Mouse (Mus musculus) T-helper 2 cell (primary cell): ENCODE data around the gene Aff1.

Source experiments
- in situ Hi-C: fragments of 300-600 bp; cut with MboI, MseI; formaldehyde crosslinking; loops from one replicate; pipeline ENCODE4 v1.15.1; 2025; ENCODE audit warnings: high pct_unique_total_duplicates

The Aff1 gene

DNA sequence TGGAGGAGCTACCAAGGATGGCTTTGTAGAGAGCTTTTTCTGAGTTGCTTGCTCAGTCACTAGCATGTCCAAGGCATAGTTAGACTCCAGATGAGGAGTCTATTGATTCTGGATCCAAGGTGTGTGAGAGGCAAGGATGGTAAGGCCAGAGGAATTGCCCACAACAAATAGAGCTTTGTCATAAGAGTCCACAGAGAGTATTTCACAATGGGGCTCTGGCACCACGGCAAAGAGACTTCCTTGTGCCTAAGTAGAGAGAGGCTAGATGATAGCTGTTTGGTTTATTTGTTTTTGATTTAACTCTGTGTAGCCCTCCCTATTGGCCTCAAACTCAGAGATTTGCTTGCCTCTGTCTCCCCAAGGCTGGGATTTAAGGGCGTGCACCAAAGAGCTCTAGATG lies 54.9 kb downstream of the Aff1 start:
- in situ Hi-C loops, result no loop called here

DNA sequence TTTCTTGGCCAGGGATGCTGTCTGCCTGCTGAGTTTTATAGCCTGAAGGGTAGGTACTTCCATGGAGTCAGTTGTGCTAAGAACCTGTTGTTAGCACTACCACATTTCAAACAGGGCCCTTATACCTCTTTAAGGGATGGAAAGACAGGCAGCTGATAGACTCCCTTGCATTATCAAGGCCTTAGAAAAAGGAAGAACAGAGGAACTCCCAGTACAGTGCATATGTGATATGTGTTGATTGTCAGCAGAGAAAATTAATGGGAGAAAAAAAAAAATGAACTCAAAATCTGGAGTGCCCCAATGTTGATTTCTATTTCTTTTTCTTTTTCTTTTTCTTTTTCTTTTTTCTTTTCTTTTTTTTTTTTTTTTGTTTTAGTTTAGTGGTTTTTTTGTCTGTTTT lies 56.2 kb downstream of the Aff1 start:
- in situ Hi-C loops, result no loop called here

DNA sequence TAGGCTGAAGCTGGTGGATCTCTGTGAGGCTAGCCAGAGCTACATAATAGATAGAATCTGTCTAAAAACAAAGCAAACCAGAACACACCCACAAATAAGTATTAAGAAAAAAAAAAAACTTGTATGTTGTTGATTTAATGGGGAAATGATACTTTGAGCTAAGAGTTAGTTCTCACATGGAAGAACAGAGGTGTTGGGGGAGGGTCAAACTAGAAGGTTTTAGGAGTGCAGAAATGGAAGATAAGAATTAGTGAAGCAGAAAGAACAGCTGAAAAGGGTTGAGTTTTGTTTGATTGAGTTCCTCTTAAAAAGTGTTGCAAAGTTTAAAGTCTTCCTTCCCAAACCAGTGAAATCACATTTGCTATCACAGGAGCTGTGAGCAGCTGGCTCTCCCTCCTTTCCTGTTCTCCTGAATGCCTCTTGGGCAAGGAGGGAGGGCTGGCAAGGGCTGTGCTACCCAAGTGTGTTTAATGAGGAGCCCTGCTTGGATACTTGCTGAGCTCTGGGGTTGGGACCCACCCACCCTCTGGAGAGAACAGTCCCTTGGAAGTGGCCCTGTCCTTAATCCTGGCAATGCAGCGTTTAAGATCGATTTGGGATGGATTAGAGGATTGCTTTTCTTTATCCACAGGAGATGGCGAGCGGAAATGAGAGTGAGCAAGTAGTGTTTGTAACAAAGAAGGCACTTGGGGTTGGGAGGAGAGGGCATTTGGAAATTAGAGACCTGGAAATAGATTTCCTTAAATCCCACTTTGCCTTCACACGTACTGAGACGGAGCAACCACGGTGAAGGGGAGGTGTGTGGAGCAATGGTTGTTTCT lies 57.5 kb downstream of the Aff1 start:
- in situ Hi-C loops, result no loop called here

DNA sequence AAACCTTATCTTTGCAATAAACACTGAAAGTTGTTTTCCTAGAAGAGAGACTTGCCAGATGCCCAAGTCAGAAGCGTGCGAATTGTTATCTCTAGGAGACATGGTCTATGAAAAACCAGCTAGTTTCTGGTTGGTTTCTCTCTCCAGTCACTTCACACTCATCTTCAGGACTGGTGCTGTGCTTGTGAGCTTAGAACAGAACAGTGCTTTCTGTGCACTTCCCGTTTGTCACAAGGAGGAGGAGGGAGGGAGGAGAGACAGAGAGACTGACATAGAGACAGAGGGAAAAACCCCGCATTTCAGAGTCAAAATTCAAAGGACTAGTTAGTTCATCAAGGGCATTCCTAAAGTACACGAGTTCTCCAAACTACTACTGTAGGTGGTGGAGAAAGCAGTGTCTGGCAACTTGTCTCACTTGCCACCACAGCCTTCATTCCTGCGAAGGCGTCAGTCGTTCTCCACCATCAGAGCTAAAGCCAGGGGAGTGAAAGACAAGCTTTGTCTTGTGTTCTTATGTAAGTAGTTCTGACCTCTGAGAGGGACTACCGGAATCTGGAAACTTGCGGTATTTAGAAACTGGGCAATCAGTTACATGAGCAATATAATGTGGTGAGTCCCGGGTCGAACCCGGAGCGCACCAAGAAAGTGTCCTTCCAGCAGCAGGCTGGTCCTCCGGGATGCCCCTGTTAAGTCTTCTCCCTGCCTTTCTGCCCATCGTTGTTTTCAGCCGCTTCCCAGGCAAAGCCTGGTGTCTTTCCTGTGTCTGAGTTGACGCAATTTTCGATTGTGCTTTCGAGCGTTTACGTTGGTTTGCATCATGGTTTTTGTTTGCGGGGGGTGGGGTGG lies 60.7 kb downstream of the Aff1 start:
- in situ Hi-C loops, result no loop called here

DNA sequence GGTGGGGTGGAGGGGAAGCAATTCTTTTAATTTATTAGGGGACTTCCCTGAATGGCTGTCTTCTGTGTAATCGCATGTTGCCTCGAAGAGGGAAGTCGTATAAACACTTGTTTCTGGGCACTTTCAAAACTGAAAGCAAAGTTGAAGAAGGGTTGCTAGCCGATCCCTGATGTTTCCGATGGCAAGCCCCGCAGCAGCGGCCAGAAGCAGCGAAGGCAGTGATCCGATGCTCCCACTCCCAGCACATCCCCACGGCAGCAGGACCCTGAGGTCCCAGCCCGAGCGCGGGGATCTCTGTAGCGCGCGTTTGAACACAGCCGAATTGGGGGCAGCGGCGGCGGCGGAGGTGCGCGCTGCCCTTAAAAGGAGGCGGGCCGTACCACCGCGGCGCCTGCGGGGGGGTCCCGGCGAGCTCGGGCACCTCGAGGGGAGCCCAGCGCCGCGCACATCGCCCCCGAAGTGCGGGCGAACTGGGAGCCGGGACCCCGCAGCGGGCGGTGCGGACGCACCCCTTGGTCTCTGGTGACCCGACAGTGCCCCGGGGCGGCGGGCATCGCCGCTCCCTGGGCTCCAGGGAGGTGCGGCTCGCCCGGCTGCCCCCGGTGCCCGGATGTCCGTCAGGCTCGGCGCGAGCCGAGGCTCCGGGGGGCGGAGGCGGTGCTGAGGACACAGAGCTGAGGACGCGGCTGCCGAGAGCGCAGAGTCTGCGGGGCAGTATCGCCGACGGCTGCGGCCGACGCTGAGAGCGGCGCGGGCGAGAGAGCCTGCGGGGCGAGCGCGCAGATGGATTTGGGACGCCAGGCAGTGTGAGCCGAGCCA lies 61.5 kb downstream of the Aff1 start:
- in situ Hi-C loops, result no loop called here

DNA sequence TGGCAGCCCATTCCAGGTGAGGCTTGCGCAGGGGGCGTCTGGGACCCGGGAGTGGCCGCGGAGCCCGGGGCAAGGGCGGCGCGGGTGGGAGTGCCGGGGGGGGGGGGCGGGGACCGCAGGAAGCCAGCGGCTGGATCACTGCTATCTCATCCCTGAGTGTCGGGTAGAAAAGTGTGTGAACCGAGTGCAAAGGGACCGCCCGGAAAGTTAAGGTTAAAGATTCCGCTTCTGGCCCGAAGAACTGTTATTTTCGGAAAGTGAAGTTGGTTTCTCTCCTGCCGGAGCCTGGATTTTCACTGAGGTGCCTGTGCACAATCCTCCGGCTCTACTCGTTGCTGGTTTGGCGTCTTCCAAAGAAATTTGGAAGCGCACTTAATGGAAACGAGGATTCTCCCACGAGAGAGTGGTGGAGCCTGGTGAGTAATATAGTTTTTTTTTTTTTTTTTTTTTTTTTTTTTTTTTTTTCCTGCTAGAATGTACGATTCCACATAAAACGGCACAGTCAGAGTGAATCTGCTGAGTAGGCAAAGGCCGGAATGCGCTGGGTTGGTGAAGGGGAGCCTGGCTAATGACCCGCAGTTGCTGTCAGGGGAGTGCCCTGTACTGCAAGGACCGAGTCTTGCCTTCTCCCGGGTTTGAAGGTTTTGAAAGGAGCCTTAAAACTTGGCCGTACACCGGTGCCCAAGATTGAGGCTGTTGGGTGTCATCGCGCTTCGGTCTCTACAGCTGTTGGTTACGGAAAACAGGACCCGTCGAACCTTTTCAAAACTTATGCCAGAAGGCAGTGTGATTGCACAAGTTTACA lies 62.4 kb downstream of the Aff1 start:
- in situ Hi-C loops, result no loop called here

DNA sequence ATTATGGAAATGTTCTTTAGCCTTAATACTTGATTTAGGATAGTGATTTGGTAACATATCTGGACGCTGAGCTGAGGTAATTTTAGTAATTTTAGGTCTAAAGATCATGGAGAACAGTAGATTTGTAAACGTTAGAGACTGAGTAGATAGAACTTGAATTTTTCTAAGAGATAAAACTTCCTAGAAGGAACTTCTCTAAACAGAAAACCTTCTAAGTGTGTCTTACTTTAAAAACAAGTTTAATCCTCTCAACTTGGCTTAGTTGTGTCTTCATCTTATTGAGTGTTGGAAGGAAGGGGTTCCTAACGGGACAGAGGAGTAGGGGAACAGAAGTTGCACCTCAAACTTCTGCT lies 62.9 kb downstream of the Aff1 start:
- in situ Hi-C loops, result no loop called here

DNA sequence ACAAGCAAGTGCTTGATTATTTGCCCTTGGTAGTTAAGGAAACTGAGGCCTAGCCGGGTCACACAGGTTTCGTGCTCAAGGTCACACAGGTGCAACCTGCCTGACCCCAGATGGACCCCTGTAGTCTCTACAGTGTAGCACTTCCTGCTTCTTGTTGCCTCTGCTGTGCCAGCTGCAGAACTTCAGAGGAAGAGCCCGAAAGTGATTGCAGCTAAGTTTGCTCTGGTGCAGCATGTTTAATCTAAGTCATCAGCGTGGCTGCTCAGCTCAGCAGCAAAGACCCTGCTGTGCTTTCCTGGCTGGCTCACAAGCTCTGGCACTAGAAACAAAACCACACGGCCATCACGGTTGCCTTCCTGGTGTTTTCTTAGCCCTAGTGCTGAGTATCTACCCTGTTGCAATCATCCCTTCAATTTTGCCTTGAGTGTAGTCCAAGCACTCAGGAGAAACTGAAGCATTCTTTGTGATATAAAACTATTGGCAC lies 64.1 kb downstream of the Aff1 start:
- in situ Hi-C loops, result no loop called here

DNA sequence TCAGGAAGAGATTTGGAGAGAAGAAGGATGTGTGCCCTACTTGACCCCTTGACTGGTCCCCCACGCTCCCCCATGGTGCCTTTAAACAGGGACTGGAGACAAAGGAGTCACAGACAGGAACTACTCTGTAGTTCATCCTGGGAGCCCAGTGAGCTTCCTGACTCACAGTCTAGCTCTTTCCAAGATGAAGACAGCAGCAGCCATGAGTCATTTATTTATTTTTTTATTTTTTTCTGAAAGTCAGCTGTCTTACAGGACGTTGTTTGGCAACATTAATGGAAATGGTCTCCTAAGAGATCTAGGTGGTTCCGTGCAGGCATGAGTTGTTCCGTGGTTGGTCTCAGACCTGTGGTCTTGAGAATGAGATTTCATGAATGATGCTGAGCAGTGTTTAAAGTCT lies 66.3 kb downstream of the Aff1 start:
- in situ Hi-C loops, result no loop called here

DNA sequence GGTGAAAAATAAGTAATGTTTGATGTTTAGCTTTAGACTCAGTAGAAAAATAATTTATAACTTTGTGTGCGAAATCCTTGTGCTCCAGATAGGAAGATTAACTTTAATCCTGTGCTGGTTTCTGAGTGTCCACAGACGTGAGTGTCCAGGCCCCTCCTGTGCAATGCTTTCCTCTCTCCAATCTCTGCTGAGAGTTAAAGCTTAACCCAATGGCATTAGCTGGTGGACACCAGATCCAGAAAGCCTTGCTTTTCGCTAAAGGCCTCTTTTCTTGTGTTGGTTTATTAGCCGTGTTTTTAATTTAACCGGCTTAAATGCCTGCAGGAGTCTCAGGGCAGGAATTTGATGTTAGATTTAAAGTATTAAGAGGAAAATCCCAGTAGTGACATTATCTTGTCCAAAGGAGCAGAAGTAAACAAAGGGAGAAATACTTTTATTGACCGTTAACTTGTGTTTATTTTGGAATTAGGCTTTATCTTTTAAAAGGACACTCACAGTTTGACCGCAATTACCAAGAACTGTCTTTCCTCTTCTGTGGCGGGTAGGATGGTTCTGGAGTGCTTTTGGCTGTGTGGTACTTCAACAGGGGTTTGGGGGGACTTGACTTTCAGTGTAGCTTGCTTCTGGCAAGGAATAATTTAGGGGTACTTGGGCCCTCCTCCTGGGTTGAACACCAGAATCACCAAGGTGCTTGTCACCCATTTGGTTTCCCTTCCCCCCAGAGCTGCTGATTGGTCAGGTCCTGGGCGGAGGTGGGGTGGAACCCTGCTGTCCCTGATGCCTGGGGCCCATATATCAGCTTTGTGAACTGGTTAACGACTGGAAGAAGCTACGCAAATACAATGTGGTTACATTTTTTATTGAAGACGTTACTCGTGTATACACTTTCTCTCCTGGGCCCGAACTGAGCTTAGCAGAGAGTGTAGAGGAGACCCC lies 67.6 kb downstream of the Aff1 start:
- in situ Hi-C loops, result no loop called here

DNA sequence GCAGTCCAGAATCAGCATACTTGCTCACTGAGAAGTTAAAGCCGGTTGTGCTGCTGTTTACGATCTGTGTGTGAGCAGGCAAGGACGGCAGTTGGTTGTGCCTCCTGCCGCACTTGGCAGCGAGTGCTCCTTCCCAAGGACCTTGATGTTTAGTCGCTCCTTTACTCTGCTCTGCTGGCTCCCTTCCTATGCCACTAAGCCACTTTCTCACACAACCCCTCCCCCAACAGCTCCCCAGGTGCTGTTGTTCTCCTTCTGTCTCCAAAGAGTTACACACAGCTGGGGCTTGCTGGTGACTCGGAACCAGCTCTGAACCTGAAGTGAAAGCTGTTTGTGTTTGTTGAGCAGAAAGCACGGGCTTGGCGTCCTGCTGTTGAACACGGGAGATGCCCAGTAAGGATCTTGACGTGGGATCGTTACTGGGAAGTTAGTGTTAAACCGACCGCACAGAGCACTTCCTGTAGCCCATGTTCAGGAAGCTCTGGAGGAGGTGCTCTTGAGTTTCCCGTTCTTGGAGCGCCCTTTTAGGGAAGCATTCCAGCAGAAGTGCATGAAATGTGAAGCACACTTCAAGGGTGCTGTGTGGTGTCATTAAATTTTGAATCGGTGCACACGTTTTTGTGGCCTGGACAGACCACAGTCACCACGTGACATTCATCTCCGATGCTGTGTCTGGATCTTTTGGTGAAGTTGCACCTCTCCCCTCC lies 68.4 kb downstream of the Aff1 start:
- in situ Hi-C loops, result no loop called here

DNA sequence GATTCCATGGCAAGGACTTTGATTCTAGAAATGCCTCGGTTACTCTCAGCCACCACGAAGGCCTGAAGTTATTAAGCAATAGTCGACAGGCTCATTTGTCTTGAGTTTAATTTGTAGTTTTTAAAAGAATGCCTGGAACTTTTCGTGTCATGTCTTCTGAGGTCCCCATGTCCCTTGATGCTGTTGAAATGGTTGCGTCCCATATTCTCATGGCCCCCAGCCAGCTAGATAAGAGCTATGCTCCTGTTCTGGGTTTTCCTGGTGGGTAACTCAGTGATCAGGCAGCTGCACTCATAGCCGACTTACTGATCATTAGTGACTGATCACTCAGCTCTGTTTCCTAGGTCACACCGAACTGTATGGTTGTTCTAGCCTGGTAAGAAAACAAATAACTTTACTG lies 69.6 kb downstream of the Aff1 start:
- in situ Hi-C loops, result no loop called here

DNA sequence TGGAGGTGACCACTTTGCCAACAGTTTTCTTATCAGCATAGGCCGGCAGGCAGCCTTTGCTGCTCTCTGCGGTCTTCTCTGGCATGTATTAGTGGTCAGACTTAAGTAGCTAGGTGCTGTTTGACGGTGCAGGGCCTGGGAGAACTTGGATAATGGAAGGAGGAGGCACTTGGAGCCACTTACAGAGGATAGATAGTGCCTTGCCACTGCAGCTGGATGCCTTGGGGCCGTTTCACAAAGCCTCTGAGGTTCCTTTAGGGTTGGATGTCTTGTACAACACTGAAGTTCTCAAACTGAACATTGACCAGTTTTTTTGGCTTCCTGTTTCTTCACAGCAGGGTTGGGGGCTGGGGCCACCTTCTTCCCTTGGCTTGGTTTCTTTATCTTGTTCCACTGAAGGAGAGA lies 70.7 kb downstream of the Aff1 start:
- in situ Hi-C loops, result no loop called here

DNA sequence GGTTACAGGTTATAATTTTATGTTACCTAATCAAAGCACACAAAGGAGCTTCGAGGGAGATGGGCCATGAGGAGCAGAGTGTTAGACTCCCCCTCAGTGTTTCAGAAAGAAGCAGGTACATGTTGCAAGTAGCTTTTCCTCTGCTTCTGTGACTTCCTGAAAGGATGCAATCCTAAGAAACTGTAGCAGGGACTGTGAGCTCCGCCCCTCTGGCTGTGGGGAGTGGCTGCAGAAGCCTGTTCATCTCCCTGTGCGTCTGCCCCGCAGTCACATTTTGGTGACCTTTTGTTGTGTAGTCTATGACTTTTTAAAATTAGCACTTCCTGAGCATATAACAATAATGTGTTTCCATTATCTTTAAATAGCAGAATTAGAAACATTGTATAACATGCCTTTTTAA lies 73.2 kb downstream of the Aff1 start:
- in situ Hi-C loops, result loop anchor here (5.0 kb wide), 1 partner anchor 78 kb away; no protein-coding TSS in a partner anchor

DNA sequence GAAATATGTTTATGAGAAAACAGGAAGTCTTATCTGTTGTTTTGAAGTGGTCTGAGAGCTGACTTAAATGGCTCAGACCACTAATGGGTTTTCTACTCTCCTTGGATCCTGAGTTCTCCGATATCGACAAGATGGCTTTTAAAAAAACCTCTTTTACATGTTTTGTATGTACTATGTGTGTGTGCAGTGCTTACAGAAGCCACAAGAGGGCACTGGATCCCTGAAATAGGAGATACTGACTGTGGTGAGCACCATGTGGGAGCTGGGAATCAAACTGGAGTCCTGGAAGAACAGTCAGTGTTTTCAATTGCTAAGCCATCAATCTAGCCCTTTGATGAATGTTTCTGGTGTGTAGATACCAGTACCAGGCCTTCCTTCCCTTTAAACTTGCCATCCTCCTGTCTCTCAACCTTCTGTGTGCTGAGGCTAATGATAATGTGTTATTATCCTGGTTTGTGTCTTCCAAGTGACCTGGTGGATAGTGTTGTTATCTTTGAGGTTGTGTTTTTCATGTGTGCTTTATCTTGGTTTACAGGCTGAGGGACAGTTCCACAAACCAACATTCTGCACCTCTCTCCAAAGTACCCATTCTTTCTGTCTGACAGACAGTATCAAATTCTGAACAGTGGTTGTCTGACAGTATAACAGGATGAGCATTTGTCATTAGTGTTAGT lies 73.7 kb downstream of the Aff1 start:
- in situ Hi-C loops, result loop anchor here (5.0 kb wide), 1 partner anchor 79 kb away; no protein-coding TSS in a partner anchor

DNA sequence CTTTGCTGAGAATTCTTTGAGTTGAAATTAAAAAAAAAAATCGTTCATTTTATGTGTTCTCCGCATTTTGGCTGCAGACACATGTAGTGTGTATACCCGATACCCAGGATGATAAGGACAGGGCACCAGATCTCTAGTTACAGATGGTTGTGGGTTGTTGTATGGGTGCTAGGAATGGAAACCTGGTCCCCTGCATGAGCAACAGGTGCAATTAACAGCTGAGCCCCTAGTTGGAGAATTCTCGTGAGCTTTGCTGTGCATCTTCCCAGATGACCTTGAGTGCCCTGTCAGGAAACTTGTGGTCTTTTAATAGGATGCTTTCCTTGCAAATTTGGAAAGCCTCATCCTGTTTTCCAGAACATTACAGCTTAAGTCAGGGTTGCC lies 74.2 kb downstream of the Aff1 start:
- in situ Hi-C loops, result loop anchor here (5.0 kb wide), 1 partner anchor 79 kb away; no protein-coding TSS in a partner anchor

DNA sequence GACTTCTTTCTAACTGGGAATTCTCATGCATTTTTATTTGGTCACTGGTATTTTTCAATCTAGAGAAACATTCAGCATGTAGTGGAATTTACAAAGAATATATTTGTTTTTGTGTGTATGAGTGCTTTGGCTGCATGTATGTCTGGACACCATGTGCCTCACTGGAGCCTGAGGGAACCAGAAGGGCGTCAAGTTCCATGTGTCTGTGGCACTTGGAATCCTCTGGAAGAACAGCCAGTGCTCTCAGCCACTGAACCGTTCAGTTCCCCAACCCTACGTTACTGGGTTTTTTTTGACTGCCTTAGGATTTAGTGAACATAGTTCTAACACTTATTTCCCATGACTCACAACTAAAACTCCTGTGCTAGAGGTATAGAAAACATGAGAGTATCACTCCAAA lies 76.8 kb downstream of the Aff1 start:
- in situ Hi-C loops, result loop anchor here (5.0 kb wide), 1 partner anchor 82 kb away; no protein-coding TSS in a partner anchor

DNA sequence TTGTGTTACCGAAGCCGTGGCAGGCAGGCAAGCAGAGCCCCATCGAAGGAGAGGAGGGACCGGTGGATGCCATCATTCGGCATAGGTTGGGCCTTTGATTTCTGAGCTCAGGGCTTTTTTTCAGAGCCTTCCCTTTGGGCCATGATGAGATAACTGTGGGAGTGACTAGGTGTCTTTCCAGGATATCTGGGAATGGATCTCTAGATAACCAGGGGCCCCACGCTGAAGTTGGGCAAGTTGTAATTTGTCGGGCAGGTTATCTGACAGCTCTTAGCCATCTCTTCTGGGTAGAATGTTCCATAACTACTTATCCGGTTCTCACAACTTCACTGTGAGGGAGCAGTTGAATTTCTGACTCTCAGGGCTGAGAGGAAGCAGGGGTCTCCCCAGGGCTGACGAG lies 77.5 kb downstream of the Aff1 start:
- in situ Hi-C loops, result loop anchor here (5.0 kb wide), 1 partner anchor 82 kb away; no protein-coding TSS in a partner anchor
